Mouse (Mus musculus): Measurements from ENCODE around the gene Ly9.

Ly9 gene

DNA sequence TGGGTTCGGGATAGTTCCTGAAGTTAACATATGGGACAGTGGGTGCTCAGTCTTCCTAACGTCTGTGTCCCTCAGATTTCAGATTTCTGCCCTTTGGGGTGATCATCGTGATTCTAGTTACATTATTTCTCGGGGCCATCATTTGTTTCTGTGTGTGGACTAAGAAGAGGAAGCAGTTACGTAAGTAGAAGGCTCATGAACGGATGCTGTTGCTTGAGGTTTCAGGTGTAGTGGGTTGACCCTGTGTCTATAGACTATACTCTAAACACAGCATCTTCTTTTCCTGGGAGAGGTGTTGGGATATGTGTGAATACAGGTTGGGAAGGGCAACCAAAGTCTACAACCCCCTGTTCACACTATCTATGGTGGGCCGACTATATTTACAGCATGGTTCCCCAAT is 30.0 kb downstream of the Ly9 start:
- no peak for DNase-seq

DNA sequence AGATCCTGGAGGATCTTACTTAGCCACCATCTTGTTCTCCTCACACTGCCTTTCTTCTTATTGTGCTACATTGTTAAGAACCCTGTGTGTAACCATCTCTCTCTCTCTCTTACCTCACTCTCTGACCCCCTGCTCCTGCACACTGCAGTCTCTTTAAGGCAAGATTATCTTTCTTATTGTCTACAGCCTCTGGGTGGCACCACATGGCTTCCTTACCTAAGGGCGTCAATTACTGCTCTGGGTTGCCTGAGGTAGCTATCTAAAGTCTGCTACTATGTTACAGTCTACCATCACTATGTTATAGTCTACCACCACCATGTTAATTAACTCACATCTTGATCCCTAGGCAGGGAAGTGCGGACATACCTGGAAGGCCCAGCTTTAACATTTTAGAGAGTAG is 38.8 kb downstream of the Ly9 start:
- DNase-seq = no peak

DNA sequence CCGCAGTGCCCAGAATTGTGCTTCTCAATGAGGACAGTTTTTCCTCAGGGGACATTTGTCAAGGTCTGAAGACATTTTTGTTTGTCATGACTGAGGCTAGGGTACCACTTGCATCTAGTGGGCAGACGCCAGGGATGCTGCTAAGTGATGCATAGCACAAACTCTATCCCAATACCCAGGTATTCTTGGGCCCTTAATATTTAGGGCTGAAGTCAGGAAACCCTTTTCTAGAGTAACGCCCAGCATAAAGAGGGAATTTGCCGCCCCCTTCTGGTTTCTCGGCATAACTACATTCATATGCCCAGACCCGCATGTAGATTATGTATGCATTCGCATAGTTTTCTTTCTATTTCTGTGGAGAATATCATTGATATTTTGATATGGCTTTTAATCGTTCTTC is 40.4 kb downstream of the Ly9 start:
- peak; percentile 62 for DNase-seq

DNA sequence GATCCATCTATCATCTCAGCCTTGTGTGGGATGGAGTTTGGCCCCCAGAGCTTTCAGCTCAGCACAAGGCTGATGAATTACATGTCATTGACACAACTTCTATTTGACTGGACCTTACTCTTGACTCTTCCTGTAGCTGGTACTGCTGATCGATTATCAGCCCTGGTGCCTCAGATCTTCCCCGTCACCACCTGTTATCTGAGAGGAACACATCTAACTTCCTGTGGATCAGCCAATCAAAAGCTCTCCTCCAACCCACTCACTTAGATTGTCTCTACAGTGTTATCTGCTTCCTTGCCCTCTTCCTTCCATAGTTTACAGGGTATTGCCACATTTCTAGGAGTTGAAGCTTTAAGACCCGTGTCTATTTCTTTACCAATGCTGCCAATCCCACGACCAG is 41.3 kb downstream of the Ly9 start:
- DNase-seq = no peak

DNA sequence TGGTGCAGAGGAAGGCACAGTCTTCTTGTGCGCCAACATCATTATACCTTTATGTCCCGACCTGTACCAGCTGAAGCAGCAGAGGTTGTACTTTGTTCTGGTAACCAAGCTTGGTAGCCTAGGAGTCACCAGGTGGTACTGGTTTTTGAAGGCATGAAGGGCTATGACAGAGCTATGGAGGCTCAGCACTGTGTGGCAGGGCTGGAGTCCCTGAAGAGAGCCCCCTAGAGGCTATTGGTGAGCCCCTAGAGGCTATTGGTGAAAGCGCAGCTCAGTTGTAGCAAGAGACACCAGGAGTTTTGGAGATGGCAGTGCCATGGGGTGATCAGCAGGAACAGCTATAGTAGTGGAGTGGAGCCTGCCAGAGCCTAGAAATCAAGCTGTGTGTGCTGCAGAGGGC is 43.0 kb downstream of the Ly9 start:
- peak; percentile 14 for DNase-seq

DNA sequence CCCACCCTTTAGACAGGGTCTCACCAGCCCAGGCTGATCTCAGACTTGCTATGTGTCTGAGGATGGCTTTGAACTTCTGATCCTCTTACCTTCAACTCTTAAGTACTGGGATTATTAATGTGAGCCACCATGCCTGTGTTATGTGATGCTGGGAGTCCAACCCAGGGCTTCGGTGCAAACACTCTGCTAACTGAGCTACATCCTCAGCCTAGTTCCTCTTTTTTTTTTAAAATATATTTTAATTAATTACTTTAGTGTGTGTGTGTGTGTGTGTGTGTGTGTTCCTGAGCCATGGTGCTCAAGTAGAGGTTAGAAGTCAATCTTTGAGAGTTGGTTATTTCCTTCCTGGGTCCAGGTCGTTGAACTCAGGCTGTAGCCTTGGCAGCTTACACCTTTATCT is 44.2 kb downstream of the Ly9 start:
- no peak for DNase-seq

DNA sequence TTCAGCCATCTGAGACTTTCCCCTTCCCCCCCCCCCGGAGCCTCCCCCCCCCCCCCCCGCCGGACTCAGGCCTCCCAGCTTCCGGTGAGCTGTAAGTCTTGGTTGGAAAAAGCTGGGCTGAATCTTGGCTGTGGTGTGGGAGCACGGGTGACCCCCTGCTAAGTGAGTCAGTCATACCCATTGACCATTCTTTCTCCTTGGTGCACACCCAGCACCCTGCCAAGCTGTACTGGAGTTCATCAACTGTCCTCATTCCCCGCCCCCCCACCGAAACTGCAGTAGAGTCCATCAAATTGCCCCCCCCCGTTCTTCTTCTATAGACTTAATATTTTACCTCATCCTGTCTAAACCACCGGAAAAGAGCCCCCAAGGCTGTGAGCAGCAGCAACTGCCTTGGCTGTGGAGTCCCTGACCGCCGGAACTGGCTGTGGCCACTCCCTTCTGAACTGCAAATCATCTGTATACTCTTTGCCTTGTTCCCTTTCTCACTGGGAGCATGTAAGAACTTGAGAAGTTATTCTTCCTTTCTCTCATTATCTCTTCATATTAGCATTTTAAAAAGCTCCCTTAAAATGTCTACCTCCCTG is 45.5 kb downstream of the Ly9 start:
- peak; percentile 9 for DNase-seq

DNA sequence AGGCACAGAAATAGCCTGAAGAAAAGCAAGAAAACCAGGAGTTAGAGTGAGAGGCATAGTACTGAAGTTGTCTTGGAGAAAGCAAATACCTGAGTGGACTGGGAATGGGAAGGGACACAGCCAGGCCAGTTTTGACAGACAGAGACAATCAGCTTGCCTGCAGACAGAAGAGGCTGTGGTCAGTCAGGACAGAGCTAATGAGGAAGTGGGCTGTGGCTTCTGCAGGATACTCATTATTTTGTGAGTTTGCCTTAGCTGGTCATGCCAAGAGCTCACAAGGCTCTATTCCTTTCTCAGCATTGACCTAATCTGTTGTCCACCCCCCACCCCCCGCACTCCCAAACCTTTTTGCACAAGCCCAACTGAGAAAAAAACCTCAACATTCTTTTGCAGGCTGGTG is 46.0 kb downstream of the Ly9 start:
- DNase-seq = no peak

DNA sequence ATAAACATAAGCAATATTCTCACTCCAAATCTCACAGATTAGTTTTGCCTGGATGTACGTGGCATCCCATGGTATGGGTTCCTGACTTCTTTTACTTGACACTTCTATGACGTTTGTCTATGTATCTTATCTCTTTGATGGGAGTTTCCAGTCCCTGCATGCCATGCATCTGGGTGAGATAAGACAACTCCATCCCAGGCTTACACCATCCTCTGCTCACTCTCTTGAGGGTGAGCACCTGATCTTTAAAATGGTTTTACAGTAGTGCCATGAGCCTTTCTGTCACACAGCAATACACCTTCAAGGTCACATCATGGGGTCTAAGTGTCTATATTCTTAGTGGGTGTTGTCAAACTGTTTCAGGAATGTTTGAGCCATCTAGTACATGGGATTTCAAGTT is 46.9 kb downstream of the Ly9 start:
- DNase-seq = no peak

DNA sequence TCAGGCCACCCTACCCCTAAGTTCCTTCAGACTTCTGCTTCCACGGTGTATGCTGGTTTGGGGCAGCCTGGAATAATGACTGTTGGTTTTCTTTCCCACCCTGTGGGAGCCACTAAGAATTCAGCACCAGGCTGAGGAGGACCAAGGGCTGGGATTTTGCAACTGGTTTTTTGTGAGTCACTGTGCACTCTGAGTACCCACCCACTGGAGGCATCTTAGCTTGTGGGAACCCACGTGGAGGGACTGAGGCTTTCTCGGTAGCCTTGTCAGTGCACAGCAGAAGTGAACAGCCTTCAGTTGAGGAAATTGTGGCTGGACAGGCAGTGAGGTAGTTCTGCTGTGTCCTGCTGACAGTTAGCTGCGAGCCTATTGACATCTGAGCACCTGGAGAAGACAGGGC is 48.3 kb downstream of the Ly9 start, which contains the start of gene Cd244a:
Gene Cd244a (plus strand): TSS at position 296 of the 400 bp plus-strand sequence.
- DNase-seq = peak; percentile 5

DNA sequence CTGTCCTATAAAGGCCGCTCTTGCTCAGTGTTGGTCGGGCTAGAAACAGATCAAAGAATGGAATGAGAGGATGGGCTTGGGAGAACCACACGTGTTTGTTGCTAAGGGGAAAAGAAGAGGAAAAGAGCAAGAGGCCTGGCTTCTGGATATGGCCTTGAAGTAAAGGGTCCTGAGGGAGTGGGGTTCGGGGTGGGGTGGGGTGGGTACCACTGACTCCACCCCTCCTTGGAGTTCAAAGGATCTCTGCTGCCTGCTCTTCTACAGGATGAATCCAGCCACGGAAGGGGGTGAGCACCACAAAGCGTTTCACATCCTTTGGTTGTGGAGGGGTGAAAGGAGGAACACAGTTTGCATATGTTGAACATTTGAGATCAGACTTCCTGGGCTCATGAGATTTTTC is 48.8 kb downstream of the Ly9 start:
- no peak for DNase-seq

DNA sequence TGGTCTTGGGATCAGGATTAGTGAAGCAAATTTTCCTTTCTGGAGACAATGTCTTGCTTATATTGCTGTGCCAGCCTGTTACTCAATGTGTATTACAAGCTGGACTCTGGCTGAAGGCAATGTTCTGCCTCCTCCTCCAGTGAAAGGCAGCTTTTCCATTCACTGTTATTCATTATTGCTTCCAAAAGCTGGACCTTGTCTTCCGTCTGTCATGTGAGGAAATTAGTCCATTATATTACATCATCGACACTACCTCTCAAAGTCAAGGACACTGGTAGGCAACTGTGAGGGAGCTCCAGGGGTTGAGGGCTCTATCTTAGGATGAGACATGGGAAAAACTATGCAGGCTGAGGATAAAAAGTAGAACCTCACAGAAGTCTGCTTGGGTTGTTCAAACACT is 50.8 kb downstream of the Ly9 start:
- no peak for DNase-seq

DNA sequence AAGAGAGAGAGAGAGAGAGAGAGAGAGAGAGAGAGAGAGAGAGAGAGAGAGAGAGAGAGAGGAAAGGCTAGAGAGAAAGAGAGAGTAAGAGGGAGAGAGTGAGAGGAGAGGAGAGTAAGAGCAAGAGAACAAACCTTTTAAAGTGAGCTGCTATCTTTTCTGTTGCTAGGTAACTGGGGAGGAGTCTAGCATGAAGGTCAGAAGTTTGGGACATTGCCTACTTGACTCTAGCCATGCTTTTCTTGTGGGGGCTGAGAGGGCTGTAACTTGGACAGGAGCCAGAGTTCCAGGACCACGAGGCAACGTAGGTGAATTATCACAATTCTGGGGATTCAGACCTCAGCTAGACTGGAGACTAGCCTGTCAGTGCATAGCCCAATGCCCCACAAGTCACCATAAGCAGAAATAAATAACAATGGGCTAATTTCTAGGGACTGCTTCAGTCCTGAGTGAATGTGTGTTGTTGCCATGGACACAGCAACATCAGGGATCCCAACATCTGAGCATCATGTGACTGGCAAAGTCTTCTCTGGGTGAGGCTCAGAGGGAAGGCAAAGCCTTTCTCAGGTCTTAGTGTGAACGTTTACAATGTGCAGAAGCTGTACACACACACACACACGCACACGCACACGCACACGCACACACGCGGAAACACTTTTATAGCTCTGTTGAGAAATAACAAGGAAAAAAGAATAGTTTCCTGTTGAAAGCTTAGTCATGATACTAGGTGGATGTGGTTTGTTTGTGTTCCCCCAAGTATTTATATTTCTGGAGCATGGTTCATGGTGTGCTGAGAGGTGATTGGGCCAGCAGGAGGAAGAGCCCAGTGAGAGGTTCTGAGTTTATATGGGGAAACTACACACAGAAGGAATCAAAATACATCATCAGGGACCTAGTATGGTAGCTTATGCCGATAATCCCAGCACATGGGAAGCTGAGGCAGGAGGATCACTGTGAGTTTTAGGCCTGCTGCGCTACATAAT is 53.6 kb downstream of the Ly9 start:
- no peak for DNase-seq

DNA sequence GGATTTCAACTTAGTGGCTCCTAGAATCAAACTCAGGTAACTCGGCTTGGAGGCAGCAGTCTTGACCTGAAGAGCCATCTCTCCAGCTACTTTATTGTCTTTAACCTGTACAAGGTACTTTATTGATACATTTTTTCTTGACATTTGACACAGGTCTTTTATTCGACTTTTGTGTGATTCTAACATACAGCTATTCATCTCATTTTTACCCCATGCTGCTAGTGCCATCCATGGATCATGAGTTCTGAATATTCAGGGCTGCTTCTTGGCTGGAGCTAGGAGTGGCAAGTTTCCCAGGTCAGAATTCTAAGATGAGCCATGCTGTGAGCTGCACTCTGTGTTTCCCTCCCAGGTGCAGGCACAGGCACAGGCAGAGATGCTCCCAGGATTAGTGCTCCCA is 55.0 kb downstream of the Ly9 start:
- DNase-seq = no peak

DNA sequence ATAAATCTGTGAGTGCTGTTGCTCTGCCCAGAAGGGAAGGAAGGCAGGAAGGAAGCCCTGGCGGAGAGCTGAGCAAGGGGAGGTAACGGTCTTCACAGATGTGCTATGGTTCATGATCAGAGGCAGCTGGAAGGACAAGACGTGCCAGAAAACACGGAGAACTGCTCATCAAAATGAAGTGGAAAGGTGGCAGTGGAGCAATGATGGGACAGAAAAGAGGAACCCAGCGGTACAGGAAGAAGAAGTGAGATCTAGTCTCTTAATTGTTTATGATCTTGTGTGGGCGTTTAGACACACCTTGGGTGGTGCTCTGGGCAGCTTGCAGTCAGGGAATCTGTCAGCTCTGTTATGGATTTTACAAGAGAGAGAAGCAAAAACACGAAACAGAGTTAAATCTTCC is 55.9 kb downstream of the Ly9 start:
- no peak for DNase-seq

DNA sequence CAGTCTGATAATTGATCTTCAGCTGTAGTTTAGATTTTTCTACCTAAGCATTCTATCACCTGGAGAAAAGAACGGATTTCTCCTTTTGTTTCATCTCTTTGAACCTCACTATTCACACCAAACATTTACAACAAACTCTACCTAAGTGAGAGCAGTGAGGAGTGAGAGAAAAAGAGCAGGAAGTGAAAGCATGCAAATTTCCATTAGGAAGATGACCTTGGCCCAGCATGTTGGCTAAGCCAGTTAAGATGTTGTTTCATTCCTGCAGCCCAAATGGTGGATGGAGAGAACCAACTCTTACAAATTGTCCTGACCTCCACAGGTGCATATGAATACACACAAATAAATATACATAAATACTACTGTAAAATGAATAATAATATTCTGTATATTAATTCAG is 66.5 kb downstream of the Ly9 start:
- DNase-seq = no peak
